ENCODE assay signal across 8 mouse cellular contexts in genomic region chr7:92027049-92027448, GRCm38 (mm10).
DNase-seq lines count a peak whose midpoint lies in the region; ATAC-seq and TF ChIP-seq lines count a peak whose summit lies in the region.

No protein-coding gene starts in this region.

- intact Hi-C loops in left cerebral cortex, postnatal 4 days (cut with DNase I), result loop anchor here (10.0 kb wide), 1 partner anchor 572 kb away; no protein-coding TSS in a partner anchor

- H3K9me3 ChIP-seq in midbrain, embryonic 10.5 days (replicated peaks), result no peaks in the 10 kb centered on the region
- no peaks in the 10 kb centered on the region for H3K9me3 ChIP-seq in midbrain, embryonic 16.5 days (replicated peaks; ENCODE audit: control insufficient read depth, low read length, poor library complexity, severe bottlenecking)
- no peaks in the 10 kb centered on the region for H3K9me3 ChIP-seq in embryonic facial prominence, embryonic 11.5 days (replicated peaks; ENCODE audit: control insufficient read depth, low read length)
- H3K9me3 ChIP-seq in neural tube, embryonic 11.5 days (ENCODE audit: control insufficient read depth, low read length), result no peaks in the 10 kb centered on the region

- no peaks in the 10 kb centered on the region for H3K36me3 ChIP-seq in midbrain, embryonic 10.5 days
- no peaks in the 10 kb centered on the region for H3K36me3 ChIP-seq in midbrain, embryonic 16.5 days (ENCODE audit: control insufficient read depth, insufficient read depth, low read length)
- H3K36me3 ChIP-seq in embryonic facial prominence, embryonic 11.5 days (replicated peaks; ENCODE audit: control insufficient read depth, insufficient read depth, low read depth, low read length), result no peaks in the 10 kb centered on the region
- H3K36me3 ChIP-seq in neural tube, embryonic 11.5 days (ENCODE audit: control insufficient read depth, insufficient read depth, low read length), result no peaks in the 10 kb centered on the region

- H3K27me3 ChIP-seq in midbrain, embryonic 10.5 days (ENCODE audit: low read depth, poor library complexity, severe bottlenecking), result no peaks in the 10 kb centered on the region
- H3K27me3 ChIP-seq in midbrain, embryonic 16.5 days (ENCODE audit: control insufficient read depth, insufficient read depth, low read depth, low read length), result no peaks in the 10 kb centered on the region
- H3K27me3 ChIP-seq in embryonic facial prominence, embryonic 11.5 days (ENCODE audit: control insufficient read depth, insufficient read depth, low read length), result no peaks in the 10 kb centered on the region
- H3K27me3 ChIP-seq in neural tube, embryonic 11.5 days (ENCODE audit: control insufficient read depth, insufficient read depth, low read length), result no peaks in the 10 kb centered on the region

- no peak overlapping the region for H3K9ac ChIP-seq in midbrain, embryonic 16.5 days (ENCODE audit: low read depth, low read length)
- H3K9ac ChIP-seq in embryonic facial prominence, embryonic 11.5 days (replicated peaks; ENCODE audit: low read length), result no peak overlapping the region
- H3K9ac ChIP-seq in neural tube, embryonic 11.5 days (ENCODE audit: low read length), result no peak overlapping the region

- no peak overlapping the region for H3K27ac ChIP-seq in midbrain, embryonic 10.5 days (replicated peaks)
- no peak overlapping the region for H3K27ac ChIP-seq in midbrain, embryonic 16.5 days (ENCODE audit: low read length)
- H3K27ac ChIP-seq in bone marrow, adult 2 months (ENCODE audit: control insufficient read depth, insufficient read depth, low read depth, low read length, poor library complexity), result no peak overlapping the region
- H3K27ac ChIP-seq in embryonic facial prominence, embryonic 11.5 days (replicated peaks; ENCODE audit: low read depth, low read length), result no peak overlapping the region
- H3K27ac ChIP-seq in neural tube, embryonic 11.5 days (ENCODE audit: low read depth, low read length), result no peak overlapping the region

- no peak for ATAC-seq in midbrain, embryonic 16.5 days
- ATAC-seq in embryonic facial prominence, embryonic 11.5 days (replicated peaks; ENCODE audit: insufficient number of reproducible peaks, low FRiP score, low TSS enrichment, low read depth), result peak; percentile 81; the same call in 1 of the 2 replicates
- ATAC-seq in neural tube, embryonic 11.5 days (ENCODE audit: insufficient read depth, low FRiP score, low TSS enrichment), result peak; percentile 73

- no peaks in the 10 kb centered on the region for H3K4me1 ChIP-seq in midbrain, embryonic 10.5 days
- H3K4me1 ChIP-seq in midbrain, embryonic 16.5 days (ENCODE audit: control insufficient read depth, insufficient read depth, low read length), result peaks cover 2% of the 10 kb centered on the region; the same call in 1 of the 2 replicates
- no peaks in the 10 kb centered on the region; the same call in 1 of the 2 replicates for H3K4me1 ChIP-seq in bone marrow, adult 2 months (ENCODE audit: control insufficient read depth, insufficient read depth, low read length)
- H3K4me1 ChIP-seq in embryonic facial prominence, embryonic 11.5 days (ENCODE audit: control insufficient read depth, insufficient read depth, low read length), result no peaks in the 10 kb centered on the region
- H3K4me1 ChIP-seq in neural tube, embryonic 11.5 days (ENCODE audit: control insufficient read depth, insufficient read depth, low read length), result no peaks in the 10 kb centered on the region

- H3K4me3 ChIP-seq in midbrain, embryonic 10.5 days, result no peak overlapping the region
- H3K4me3 ChIP-seq in midbrain, embryonic 16.5 days (ENCODE audit: low read depth, low read length), result no peak overlapping the region
- no peak overlapping the region for H3K4me3 ChIP-seq in bone marrow, adult 2 months (replicated peaks; ENCODE audit: control insufficient read depth, low read depth, low read length)
- no peak overlapping the region for H3K4me3 ChIP-seq in embryonic facial prominence, embryonic 11.5 days (ENCODE audit: low read depth, low read length)
- H3K4me3 ChIP-seq in neural tube, embryonic 11.5 days (ENCODE audit: low read depth, low read length), result no peak overlapping the region

- peak; percentile 70 for TF ChIP-seq CTCF in bone marrow, adult 2 months (IDR thresholded peaks at IDR 0.05; ENCODE audit: control insufficient read depth, insufficient read depth, low read length)

- no peak overlapping the region for H3K4me2 ChIP-seq in midbrain, embryonic 16.5 days (ENCODE audit: low read length)
- H3K4me2 ChIP-seq in embryonic facial prominence, embryonic 11.5 days (ENCODE audit: low read depth, low read length), result no peak overlapping the region
- no peak overlapping the region for H3K4me2 ChIP-seq in neural tube, embryonic 11.5 days (ENCODE audit: low read depth)

- peak; percentile 74 for DNase-seq in midbrain, embryonic 10.5 days (ENCODE audit: low spot score)
- DNase-seq in embryonic facial prominence, embryonic 11.5 days (ENCODE audit: low spot score), result peak; percentile 82
- DNase-seq in induced T-regulatory cell, adult 2 months (ENCODE audit: low read depth), result peak; percentile 19
- DNase-seq in left cerebral cortex, postnatal 4 days, result peak; percentile 80
- DNase-seq in neural tube, embryonic 11.5 days (ENCODE audit: low spot score), result peak; percentile 80
- DNase-seq in thymus, postnatal 36 days, result peak; percentile 2 to 6

- no peak for TF ChIP-seq POLR2A in bone marrow, adult 2 months (IDR thresholded peaks at IDR 0.05; ENCODE audit: borderline replicate concordance, control insufficient read depth, low read depth, low read length)

- 40% methylated on average over 7 of the region's 7 CpGs for WGBS in midbrain, embryonic 10.5 days
- 40% methylated on average over 7 of the region's 7 CpGs for WGBS in midbrain, embryonic 16.5 days
- 39% methylated on average over 7 of the region's 7 CpGs for WGBS in bone marrow, adult 2 months
- WGBS in embryonic facial prominence, embryonic 11.5 days, result 42% methylated on average over 7 of the region's 7 CpGs
- WGBS in neural tube, embryonic 11.5 days, result 37% methylated on average over 7 of the region's 7 CpGs

Comparison
In these comparisons a context has a peak if more than half of its experiments do, and no peak if none do; other contexts are left out.
1. DNase-seq: peak in every context shown above with its lines; median percentile 82 in embryonic facial prominence, embryonic 11.5 days; 80 in left cerebral cortex, postnatal 4 days; 80 in neural tube, embryonic 11.5 days; 74 in midbrain, embryonic 10.5 days; 19 in induced T-regulatory cell, adult 2 months; 4 in thymus, postnatal 36 days.